8 mouse cellular contexts compared by ENCODE assay signal in genomic region chr13:56221995-56222848, GRCm38 (mm10). TPM values are rescaled to one million over a fixed set of nuclear protein-coding genes. Genes with fewer than 3 reads are reported as not detected.
DNase-seq lines count a peak whose midpoint lies in the region; ATAC-seq and TF ChIP-seq lines count a peak whose summit lies in the region.
"Had no signal": no experiment of that assay in that cellular context is flagged by ENCODE, and none has a peak within 500 bp of the region (broad histone marks: within the 10 kb centered on the region; RNA-seq: fewer than 3 reads in every experiment).

No protein-coding gene starts in this region.

- no peaks in the 10 kb centered on the region for H3K36me3 ChIP-seq in E14TG2a.4 (ENCODE audit: insufficient read depth, low read length)
- H3K36me3 ChIP-seq in midbrain, embryonic 16.5 days (ENCODE audit: control insufficient read depth, insufficient read depth, low read length): no peaks in the 10 kb centered on the region

- peak; percentile 63; the same call in 1 of the 2 replicates for ATAC-seq in midbrain, embryonic 16.5 days
- no peak for ATAC-seq in erythroblast, adult 5-6 weeks (replicated peaks; ENCODE audit: low FRiP score, poor library complexity, severe bottlenecking)

- 3% methylated on average over 50 of the region's 50 CpGs for WGBS in midbrain, embryonic 16.5 days

- H3K9me3 ChIP-seq in E14TG2a.4 (ENCODE audit: low read length): no peaks in the 10 kb centered on the region
- no peaks in the 10 kb centered on the region for H3K9me3 ChIP-seq in midbrain, embryonic 16.5 days (replicated peaks; ENCODE audit: control insufficient read depth, low read length, poor library complexity, severe bottlenecking)

- H3K9ac ChIP-seq in midbrain, embryonic 16.5 days (ENCODE audit: low read depth, low read length): peak overlapping the region; percentile 55

- DNase-seq in Muller cell, postnatal 12 days (ENCODE audit: inconsistent ontology term): peak; percentile 39
- DNase-seq in frontal cortex, adult 2 months (ENCODE audit: extremely low spot score in 1 of 2, low spot score in 1 of 2): peak; percentile 28 to 43
- peak; percentile 44 to 62 for DNase-seq in kidney, postnatal 4 days
- no peak for DNase-seq in thymus, postnatal 10 days (ENCODE audit: low spot score in 2 of 2)

- no peak overlapping the region; the same call in 1 of the 2 replicates for H3K27ac ChIP-seq in midbrain, embryonic 16.5 days (ENCODE audit: low read length)

- peaks cover 50% of the 10 kb centered on the region for H3K4me1 ChIP-seq in E14TG2a.4 (replicated peaks; ENCODE audit: low read depth, low read length)
- peaks cover 17% of the 10 kb centered on the region for H3K4me1 ChIP-seq in midbrain, embryonic 16.5 days (ENCODE audit: control insufficient read depth, insufficient read depth, low read length)

- TF ChIP-seq CTCF in E14TG2a.4 (conservative IDR thresholded peaks at IDR 0.05; ENCODE audit: low read length): no peak

- H3K27me3 ChIP-seq in E14TG2a.4 (ENCODE audit: insufficient read depth, low read length): peaks cover 88% of the 10 kb centered on the region
- H3K27me3 ChIP-seq in midbrain, embryonic 16.5 days (ENCODE audit: control insufficient read depth, insufficient read depth, low read depth, low read length): peaks cover 19% of the 10 kb centered on the region

- H3K4me3 ChIP-seq in E14TG2a.4 (replicated peaks; ENCODE audit: low read length): peak overlapping the region; percentile 78
- H3K4me3 ChIP-seq in midbrain, embryonic 16.5 days (ENCODE audit: low read depth, low read length): peak overlapping the region; percentile 26

- peak overlapping the region; percentile 56 for H3K4me2 ChIP-seq in midbrain, embryonic 16.5 days (ENCODE audit: low read length)

RNA-seq across cellular contexts. Expression of gene Neurog1, which starts 29.7 kb away (rescaled TPM):
- 0.13 and 0.24 TPM in 2 replicates for polyA plus RNA-seq in frontal cortex, adult 2 months (2012; rRNA removed)
- polyA plus RNA-seq in midbrain, embryonic 16.5 days (2015; fragmentation: Nextera tagmentation; extraction: Ambion mirVana): 2.3 and 3.2 TPM in 2 replicates
- total RNA-seq in erythroblast, adult 5-6 weeks (2015; ENCODE audit: low replicate concordance): not detected in 2 replicates
- total RNA-seq in erythroblast, adult 5-6 weeks (2017; ENCODE audit: low replicate concordance): not detected in 2 replicates
- total RNA-seq: liver, adult 2 months had no signal
- polyA plus RNA-seq: liver, adult 2 months had no signal

RNA-seq across cellular contexts. Expression of gene Tifab, which starts 43.5 kb away (rescaled TPM):
- polyA plus RNA-seq in frontal cortex, adult 2 months (2012; rRNA removed): 2.1 and 2.2 TPM in 2 replicates
- 0.91 and 0.93 TPM in 2 replicates for polyA plus RNA-seq in midbrain, embryonic 16.5 days (2015; fragmentation: Nextera tagmentation; extraction: Ambion mirVana)
- 8.4 and 18.3 TPM in 2 replicates for total RNA-seq in erythroblast, adult 5-6 weeks (2015; ENCODE audit: low replicate concordance)
- 10.9 and 16.3 TPM in 2 replicates for total RNA-seq in erythroblast, adult 5-6 weeks (2017; ENCODE audit: low replicate concordance)

Comparison
In these comparisons a context has a peak if more than half of its experiments do, and no peak if none do; other contexts are left out.
1. DNase-seq: peak in Muller cell, postnatal 12 days (single experiment), frontal cortex, adult 2 months (2 of 2) and kidney, postnatal 4 days (2 of 2); none in thymus, postnatal 10 days (0 of 2).